Mouse (Mus musculus) embryonic fibroblast, embryonic 13.5 days (primary cell): ENCODE measurements around the gene Wdr18.

Experiments used
- CTCF ChIP-seq: IDR thresholded peaks from 2 replicates; pipeline ENCODE4 v1.5.1; 2011; ENCODE audit warnings: mild to moderate bottlenecking, control low read depth, low read length, moderate library complexity, borderline replicate concordance; ENCODE audit not compliant: insufficient read depth
- POLR2A ChIP-seq: IDR thresholded peaks from 2 replicates; pipeline ENCODE4 v1.6.1; 2011; ENCODE audit warnings: low read depth, mild to moderate bottlenecking, control low read depth, low read length, moderate library complexity

GRCm38 (mm10) chr10:79940749-79941148, 19.2 kb upstream of the Wdr18 start:
- TF ChIP-seq CTCF (no peak), POLR2A (no peak)
